Mouse (Mus musculus) 416B (cell line): ENCODE data around the gene Ear6.

Experiments used
- DNase-seq: peaks from one replicate; pipeline ENCODE4 v3.0.0; 2011; ENCODE audit warnings: low read depth

Gene Ear6

DNA sequence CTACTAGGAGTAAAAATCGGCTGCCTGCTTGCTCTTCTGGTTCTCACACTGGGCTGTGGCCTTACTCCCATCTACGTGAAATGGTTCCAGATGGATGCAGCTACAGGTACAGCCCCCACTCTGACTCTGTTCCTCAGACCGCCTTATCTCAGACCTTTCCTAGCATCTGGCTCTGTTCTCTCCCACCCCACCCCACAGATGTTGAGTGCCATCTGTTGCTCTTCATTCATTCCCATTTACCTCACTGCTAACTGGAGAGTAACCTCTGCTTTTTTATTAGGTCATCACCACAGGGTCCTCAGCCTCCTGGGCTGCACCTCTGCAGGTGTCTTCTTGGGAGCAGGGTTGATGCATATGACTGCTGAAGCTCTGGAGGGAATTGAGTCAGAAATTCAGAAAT, 40.3 kb downstream of the Ear6 start:
- no peak for DNase-seq

DNA sequence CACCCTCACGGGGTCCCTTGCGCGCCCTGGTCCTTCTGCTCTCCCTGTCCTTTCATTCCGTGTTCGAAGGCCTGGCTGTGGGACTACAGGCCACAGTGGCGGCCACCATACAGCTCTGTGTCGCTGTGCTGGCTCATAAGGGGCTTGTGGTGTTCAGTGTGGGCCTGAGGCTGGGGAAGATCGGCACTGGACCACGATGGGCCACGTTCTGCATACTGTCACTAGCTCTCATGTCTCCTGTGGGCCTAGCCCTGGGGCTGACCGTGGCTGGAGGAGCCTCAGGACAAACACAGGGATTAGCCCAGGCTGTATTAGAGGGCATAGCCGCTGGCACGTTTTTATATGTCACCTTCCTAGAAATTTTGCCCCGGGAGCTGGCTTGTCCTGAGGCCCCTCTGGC, 41.6 kb downstream of the Ear6 start:
- no peak for DNase-seq

DNA sequence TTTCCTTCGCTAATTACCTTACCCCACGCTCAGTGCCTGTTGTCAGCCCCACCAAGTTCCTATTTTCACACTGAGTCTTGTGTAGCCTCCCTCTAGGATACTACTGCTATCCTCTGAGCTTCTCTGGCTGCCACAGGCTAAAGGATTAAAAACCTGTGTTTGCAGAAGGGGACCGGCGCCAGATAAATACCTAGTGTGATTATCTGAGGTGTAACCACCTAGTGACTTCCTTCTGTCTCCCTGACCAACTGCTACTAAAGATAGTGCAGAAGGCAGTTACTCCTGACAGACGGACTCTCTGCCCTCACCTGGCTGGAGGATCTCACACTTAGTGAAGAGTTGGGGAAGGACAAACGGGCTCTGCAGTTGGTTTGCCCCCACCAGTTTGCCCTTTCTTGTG, 42.5 kb downstream of the Ear6 start:
- DNase-seq: no peak

DNA sequence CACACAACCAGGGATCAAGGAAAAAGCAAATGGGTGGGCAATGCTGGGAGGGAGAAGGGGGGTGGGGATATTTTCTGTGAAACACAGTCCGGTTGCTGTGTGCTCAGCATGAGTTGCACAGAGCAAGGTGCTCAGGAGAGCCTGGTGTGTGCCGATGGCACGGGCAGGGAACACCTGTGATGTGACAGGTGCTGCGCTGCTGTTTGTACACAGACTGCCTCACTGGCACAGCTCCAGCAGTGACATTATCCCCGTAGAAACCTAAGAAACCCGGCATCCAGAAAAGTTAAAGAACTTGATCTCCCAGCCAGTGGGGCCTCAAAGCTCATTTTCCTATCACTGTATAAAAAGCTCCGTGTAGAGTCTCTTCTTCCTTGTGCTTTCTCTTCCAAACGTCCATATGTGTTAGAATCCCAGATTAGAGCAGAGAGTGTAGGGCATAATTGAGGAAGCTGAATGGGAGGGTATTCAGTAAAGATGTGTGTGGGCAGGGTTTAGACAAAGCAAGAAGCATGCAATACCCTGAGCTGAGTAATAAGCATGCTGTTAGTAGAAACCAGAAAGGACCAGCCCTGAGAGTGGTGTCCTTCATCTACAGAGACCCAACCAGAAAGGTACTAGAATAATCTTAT, 43.2 kb downstream of the Ear6 start:
- DNase-seq: no peak

DNA sequence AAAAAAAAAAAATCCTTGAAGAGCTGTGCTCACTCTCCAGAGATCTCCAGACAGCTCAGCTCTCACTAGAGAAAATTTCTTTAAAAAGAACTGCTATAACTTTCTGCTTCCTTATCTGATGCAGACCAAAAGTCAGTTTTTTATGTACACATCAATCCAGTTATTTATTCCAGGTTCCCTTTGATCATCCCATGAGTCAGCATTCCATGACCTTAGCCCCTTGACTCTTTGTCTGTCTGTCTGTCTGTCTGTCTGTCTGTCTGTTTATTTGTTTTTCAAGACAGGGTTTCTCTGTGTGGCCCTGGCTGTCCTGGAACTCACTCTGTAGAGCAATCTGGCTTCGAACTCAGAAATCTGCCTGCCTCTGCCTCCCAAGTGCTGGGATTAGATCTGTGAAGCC, 45.9 kb downstream of the Ear6 start:
- no peak for DNase-seq

DNA sequence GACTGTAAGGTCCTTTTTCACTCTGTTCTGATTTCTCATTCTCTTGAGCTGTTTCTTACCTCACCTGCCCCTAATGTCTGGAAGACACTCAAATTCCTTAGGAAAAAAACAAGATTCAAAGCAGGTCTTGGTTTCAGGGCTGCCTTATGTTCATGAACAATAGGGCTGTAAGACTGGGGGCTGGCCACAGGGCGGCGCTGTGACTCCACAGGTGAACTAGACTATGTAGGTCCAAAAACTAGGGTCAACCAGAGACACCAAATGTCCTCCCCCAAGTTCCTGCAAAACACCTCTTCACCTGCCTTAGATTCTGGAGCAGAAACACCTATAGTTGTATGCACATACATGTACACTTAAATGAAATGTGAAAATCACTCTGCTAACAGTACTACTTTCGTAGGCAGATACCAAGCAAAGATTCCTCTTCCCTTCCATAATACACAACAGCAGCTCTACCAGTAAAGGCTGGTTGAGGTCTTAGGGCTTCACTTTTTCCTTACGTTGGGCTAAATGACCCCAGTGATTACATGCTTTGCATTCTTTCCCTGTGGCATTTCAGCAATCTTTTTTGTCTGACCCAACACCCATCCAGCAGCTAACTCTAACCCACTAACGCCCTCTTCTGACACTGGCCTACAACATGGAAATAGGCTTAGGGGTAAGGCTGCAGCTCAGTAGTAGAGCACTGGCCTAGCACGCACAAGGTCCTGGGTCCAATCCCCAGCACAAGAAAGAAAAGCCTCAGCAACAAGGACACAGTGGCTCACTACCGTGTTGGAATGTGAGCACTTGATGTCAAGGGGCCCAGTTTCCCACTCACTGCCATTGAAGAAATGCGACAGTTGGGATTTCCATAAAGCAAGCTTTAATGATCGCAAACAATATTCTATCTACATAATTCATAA, 49.6 kb downstream of the Ear6 start:
- DNase-seq: peak; percentile 73

DNA sequence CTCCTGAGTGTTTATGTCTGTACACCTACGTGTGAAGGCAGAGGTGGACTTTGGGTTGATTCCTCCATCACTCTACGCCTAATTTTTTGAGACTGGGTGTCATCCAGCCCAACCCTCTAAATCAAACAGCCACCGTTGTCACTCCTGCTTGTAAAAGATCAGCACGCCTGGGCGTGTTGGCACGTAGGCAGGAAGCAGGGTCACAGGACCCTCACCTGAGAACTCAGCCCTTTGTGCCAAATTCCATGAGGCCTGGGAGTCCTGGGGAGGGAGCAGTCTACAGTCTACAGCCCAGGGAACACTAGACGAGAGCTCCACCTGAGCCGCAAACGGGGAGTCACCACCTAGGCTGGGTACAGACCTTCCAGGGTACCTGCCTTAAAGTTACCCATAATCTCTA, 50.3 kb downstream of the Ear6 start:
- DNase-seq: no peak
